Mouse (Mus musculus) adrenal gland, adult 8-10 months (tissue): Measurements from ENCODE around the gene Pde4d. TPM values are rescaled to one million over a fixed set of nuclear protein-coding genes. Genes with fewer than 3 reads are reported as not detected.

Experiments used
- DNase-seq: peaks from one replicate; pipeline ENCODE4 v3.0.0; 2022
- total RNA-seq, 4 experiments: library from RNA; stranded (reverse); gene quantifications; 2 replicates each; pipeline ENCODE4 v1.2.4; 2022

The Pde4d gene
- total RNA-seq, 4 experiments from 2014 or later: 10.8 to 13.3 (median 12.0) TPM

- no peak for DNase-seq
These were observed 1264.8 kb downstream of the Pde4d start for GRCm38 (mm10) chr13:109714581-109714980.

- DNase-seq: no peak
These were observed 1265.6 kb downstream of the Pde4d start for GRCm38 (mm10) chr13:109715321-109715720.

GRCm38 (mm10) chr13:109720127-109720713, 1270.5 kb downstream of the Pde4d start:
- no peak for DNase-seq

- no peak for DNase-seq
These were observed 1272.7 kb downstream of the Pde4d start for GRCm38 (mm10) chr13:109722237-109723119.

GRCm38 (mm10) chr13:109727346-109727745, 1277.6 kb downstream of the Pde4d start:
- no peak for DNase-seq

- DNase-seq: no peak
These were observed 1279.9 kb downstream of the Pde4d start for GRCm38 (mm10) chr13:109729612-109730011.

- DNase-seq: no peak
These were observed 1283.1 kb downstream of the Pde4d start for GRCm38 (mm10) chr13:109732655-109733376.

GRCm38 (mm10) chr13:109736290-109737078, 1286.7 kb downstream of the Pde4d start:
- DNase-seq: no peak

- no peak for DNase-seq
These were observed 1296.7 kb downstream of the Pde4d start for GRCm38 (mm10) chr13:109746492-109746891.

- DNase-seq: peak; percentile 10
These were observed 1302.6 kb downstream of the Pde4d start for GRCm38 (mm10) chr13:109752236-109752863.

- DNase-seq: no peak
These were observed 1307.1 kb downstream of the Pde4d start for GRCm38 (mm10) chr13:109756854-109757253.

GRCm38 (mm10) chr13:109759201-109759600, 1309.5 kb downstream of the Pde4d start:
- DNase-seq: no peak

GRCm38 (mm10) chr13:109761081-109761480, 1311.3 kb downstream of the Pde4d start:
- peak; percentile 12 for DNase-seq

GRCm38 (mm10) chr13:109774791-109775190, 1325.0 kb downstream of the Pde4d start:
- no peak for DNase-seq

GRCm38 (mm10) chr13:109775197-109775596, 1325.4 kb downstream of the Pde4d start:
- no peak for DNase-seq

- DNase-seq: peak; percentile 79
These were observed 1326.4 kb downstream of the Pde4d start for GRCm38 (mm10) chr13:109776116-109776515.

GRCm38 (mm10) chr13:109776995-109777394, 1327.2 kb downstream of the Pde4d start:
- no peak for DNase-seq

GRCm38 (mm10) chr13:109777441-109777840, 1327.7 kb downstream of the Pde4d start:
- DNase-seq: no peak

GRCm38 (mm10) chr13:109778297-109778835, 1328.6 kb downstream of the Pde4d start:
- no peak for DNase-seq

- no peak for DNase-seq
These were observed 1331.7 kb downstream of the Pde4d start for GRCm38 (mm10) chr13:109781466-109781865.

GRCm38 (mm10) chr13:109788604-109789003, 1338.9 kb downstream of the Pde4d start:
- no peak for DNase-seq
